ENCODE assay signal across 25 mouse cellular contexts in genomic region chr7:73852184-73852583, GRCm38 (mm10).
DNase-seq lines count a peak whose midpoint lies in the region; ATAC-seq and TF ChIP-seq lines count a peak whose summit lies in the region.
"Had no signal": no experiment of that assay in that cellular context is flagged by ENCODE, and none has a peak within 500 bp of the region (broad histone marks: within the 10 kb centered on the region; RNA-seq: fewer than 3 reads in every experiment).

No protein-coding gene starts in this region.

- no peaks in the 10 kb centered on the region for H3K36me3 ChIP-seq in midbrain, embryonic 10.5 days
- H3K36me3 ChIP-seq in midbrain, postnatal 0 days (ENCODE audit: insufficient read depth, low read length) = no peaks in the 10 kb centered on the region
- no peaks in the 10 kb centered on the region for H3K36me3 ChIP-seq in E14TG2a.4 (ENCODE audit: insufficient read depth, low read length)
- H3K36me3 ChIP-seq: embryonic facial prominence, embryonic 13.5 days; embryonic facial prominence, embryonic 15.5 days; G1E had no signal

- no peak overlapping the region for H3K4me2 ChIP-seq in midbrain, postnatal 0 days (ENCODE audit: low read depth, low read length, poor library complexity, severe bottlenecking)
- H3K4me2 ChIP-seq: embryonic facial prominence, embryonic 13.5 days; embryonic facial prominence, embryonic 15.5 days; forebrain, embryonic 13.5 days had no signal

- TF ChIP-seq CTCF in midbrain, postnatal 0 days (IDR thresholded peaks at IDR 0.05) = no peak
- no peak for TF ChIP-seq CTCF in E14TG2a.4 (conservative IDR thresholded peaks at IDR 0.05; ENCODE audit: low read length)

- H3K9me3 ChIP-seq in midbrain, embryonic 10.5 days (replicated peaks) = no peaks in the 10 kb centered on the region
- H3K9me3 ChIP-seq in midbrain, postnatal 0 days (ENCODE audit: low read length) = no peaks in the 10 kb centered on the region
- peaks cover 10% of the 10 kb centered on the region for H3K9me3 ChIP-seq in E14TG2a.4 (ENCODE audit: low read length)
- H3K9me3 ChIP-seq: embryonic facial prominence, embryonic 13.5 days; embryonic facial prominence, embryonic 15.5 days; forebrain, embryonic 13.5 days; G1E had no signal

- no peaks in the 10 kb centered on the region for H3K27me3 ChIP-seq in midbrain, embryonic 10.5 days (ENCODE audit: low read depth, poor library complexity, severe bottlenecking)
- no peaks in the 10 kb centered on the region for H3K27me3 ChIP-seq in midbrain, postnatal 0 days (ENCODE audit: insufficient read depth, low read length)
- no peaks in the 10 kb centered on the region for H3K27me3 ChIP-seq in E14TG2a.4 (ENCODE audit: insufficient read depth, low read length)
- H3K27me3 ChIP-seq: embryonic facial prominence, embryonic 13.5 days; embryonic facial prominence, embryonic 15.5 days; forebrain, embryonic 13.5 days; Patski had no signal

- no peak overlapping the region for H3K27ac ChIP-seq in midbrain, embryonic 10.5 days (replicated peaks)
- H3K27ac ChIP-seq in midbrain, postnatal 0 days (ENCODE audit: low read depth, low read length) = no peak overlapping the region
- H3K27ac ChIP-seq: embryonic facial prominence, embryonic 13.5 days; embryonic facial prominence, embryonic 15.5 days; forebrain, embryonic 13.5 days had no signal

- no peak overlapping the region for H3K9ac ChIP-seq in midbrain, postnatal 0 days (replicated peaks; ENCODE audit: low read length, poor library complexity, severe bottlenecking)
- H3K9ac ChIP-seq: embryonic facial prominence, embryonic 13.5 days; embryonic facial prominence, embryonic 15.5 days; forebrain, embryonic 13.5 days had no signal

- no peak for ATAC-seq in midbrain, postnatal 0 days (ENCODE audit: low FRiP score)
- ATAC-seq: CD4-positive, CD25-positive, alpha-beta regulatory T cell, adult 4 months; forebrain, embryonic 13.5 days; forebrain, embryonic 16.5 days; Patski had no signal

- 86% methylated on average over 9 of the region's 9 CpGs for WGBS in midbrain, embryonic 10.5 days
- 85% methylated on average over 9 of the region's 9 CpGs for WGBS in midbrain, postnatal 0 days

- no peak overlapping the region for H3K4me3 ChIP-seq in midbrain, embryonic 10.5 days
- no peak overlapping the region for H3K4me3 ChIP-seq in midbrain, postnatal 0 days (ENCODE audit: low read depth, low read length)
- peak overlapping the region; percentile 72 for H3K4me3 ChIP-seq in E14TG2a.4 (replicated peaks; ENCODE audit: low read length)
- H3K4me3 ChIP-seq: embryonic facial prominence, embryonic 13.5 days; embryonic facial prominence, embryonic 15.5 days; forebrain, embryonic 13.5 days had no signal

- H3K4me1 ChIP-seq in midbrain, embryonic 10.5 days = no peaks in the 10 kb centered on the region
- H3K4me1 ChIP-seq in midbrain, postnatal 0 days (ENCODE audit: insufficient read depth, low read length) = no peaks in the 10 kb centered on the region
- peaks cover 67% of the 10 kb centered on the region for H3K4me1 ChIP-seq in E14TG2a.4 (replicated peaks; ENCODE audit: low read depth, low read length)
- H3K4me1 ChIP-seq: embryonic facial prominence, embryonic 13.5 days; embryonic facial prominence, embryonic 15.5 days; forebrain, embryonic 13.5 days had no signal

- DNase-seq in midbrain, embryonic 10.5 days (ENCODE audit: low spot score) = peak; percentile 8
- no peak for DNase-seq in midbrain, postnatal 0 days (ENCODE audit: low spot score)
- peak; percentile 45 for DNase-seq in ES-CJ7 (ENCODE audit: low read depth, low spot score)
- DNase-seq in R1 (ENCODE audit: low read depth, low spot score) = peak; percentile 82
- DNase-seq in lung, postnatal 36 days = no peak
- DNase-seq in layer of hippocampus, adult 11-12 months (ENCODE audit: low spot score) = no peak
- DNase-seq: adrenal gland, adult 2 months; adrenal gland, postnatal 10 days; adrenal gland, postnatal 25 days; B cell, adult 2 months; cerebellum, adult 11 months; cerebellum, adult 18-20 months; cerebellum, adult 8-10 months; cerebellum, adult 9-11 months; cerebellum, postnatal 14 days; cerebellum, postnatal 36 days; embryo, embryonic 11 days had no signal

Comparison
In these comparisons a context has a peak if more than half of its experiments do, and no peak if none do; other contexts are left out.
1. DNase-seq: peak in midbrain, embryonic 10.5 days (single experiment), ES-CJ7 (single experiment) and R1 (single experiment); none in midbrain, postnatal 0 days (single experiment), lung, postnatal 36 days (single experiment) and layer of hippocampus, adult 11-12 months (single experiment).